Mouse (Mus musculus) A20 (cell line): Measurements from ENCODE around the gene Ppef1.
"Not testable (repeated sequence)": the region's sequence is repeated elsewhere in the genome, so short reads cannot be mapped to it uniquely, and the experiment has no call there.

Source experiments
- DNase-seq: peaks from one replicate; pipeline ENCODE4 v3.0.0-alpha.2; 2011; ENCODE audit warnings: low read depth, low spot score

Gene Ppef1

GRCm38 (mm10) chrX:160735650-160736049 lies at the start of gene Ppef1:
Ppef1 (minus strand) TSS chrX:160735765.
- no peak for DNase-seq

DNA sequence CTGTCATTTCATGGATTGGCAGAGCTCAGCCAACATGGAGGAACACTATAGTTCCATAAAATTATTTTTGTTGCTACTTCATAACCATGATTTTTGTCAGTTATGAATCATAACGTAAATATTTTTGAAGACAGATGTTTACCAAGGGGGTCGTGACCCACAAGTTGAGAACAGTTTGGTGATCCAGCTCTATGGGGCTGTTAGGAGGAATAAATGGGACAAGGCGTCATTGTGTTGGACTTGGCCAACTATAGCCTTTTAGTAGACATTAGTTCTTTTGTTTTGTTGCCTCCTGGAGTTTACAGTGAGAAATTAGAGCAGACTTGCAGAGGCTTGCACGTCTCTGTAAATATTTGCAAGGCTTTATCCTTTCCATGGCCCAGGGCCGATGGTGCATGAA lies 46.7 kb upstream of the Ppef1 start:
- DNase-seq = no peak

GRCm38 (mm10) chrX:160773033-160773432 lies 37.5 kb upstream of the Ppef1 start:
- no peak for DNase-seq

- not testable (repeated sequence) for DNase-seq
Observed at GRCm38 (mm10) chrX:160769622-160770021, 34.1 kb upstream of the Ppef1 start.

- DNase-seq = no peak
Observed at GRCm38 (mm10) chrX:160767713-160768112, 32.1 kb upstream of the Ppef1 start, which contains the start of gene Rs1. Rs1 (plus strand) TSS chrX:160768013.

- no peak for DNase-seq
Observed at GRCm38 (mm10) chrX:160766233-160766616, 30.7 kb upstream of the Ppef1 start.

DNA sequence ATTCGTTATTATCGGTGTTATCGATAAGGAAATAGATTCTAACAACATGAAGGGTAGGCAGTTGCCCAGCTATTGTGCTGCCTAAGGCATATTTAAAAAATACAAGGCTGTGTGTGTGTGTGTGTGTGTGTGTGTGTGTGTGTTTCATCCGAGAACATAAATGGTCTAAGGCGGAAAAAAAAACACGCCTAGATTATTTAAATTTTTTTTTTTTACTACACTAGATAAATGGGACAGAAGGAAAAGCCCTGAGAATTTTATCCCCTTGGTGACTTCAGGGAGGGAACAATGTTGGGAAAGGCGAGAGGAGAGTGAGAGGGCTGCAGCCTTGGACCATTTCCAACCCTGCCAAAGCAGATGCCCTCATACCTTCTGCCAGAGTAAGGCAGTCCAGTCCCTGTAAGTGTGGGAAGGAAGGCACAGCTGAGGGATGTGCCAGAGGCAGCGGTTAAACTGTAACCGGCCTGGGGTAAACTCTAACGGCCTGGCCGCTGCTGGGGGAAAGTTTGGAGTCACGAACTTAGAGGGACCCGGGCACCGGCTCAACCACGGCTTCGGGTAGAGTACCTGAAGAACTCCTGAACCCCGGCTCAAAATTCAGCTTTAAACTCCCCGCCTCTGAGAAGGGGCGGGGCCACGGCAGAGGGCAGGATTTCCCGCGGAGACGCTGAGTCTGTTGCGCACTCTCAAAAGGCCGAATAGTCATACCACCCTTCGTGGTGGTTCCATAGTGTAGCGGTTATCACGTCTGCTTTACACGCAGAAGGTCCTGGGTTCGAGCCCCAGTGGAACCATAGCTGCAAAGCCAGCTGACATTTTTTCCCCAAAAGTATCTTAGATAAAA lies 30.0 kb upstream of the Ppef1 start:
- peak; percentile 87 for DNase-seq

- DNase-seq = no peak
Observed at GRCm38 (mm10) chrX:160750808-160751207, 15.2 kb upstream of the Ppef1 start.

- no peak for DNase-seq
Observed at GRCm38 (mm10) chrX:160748653-160749052, 13.1 kb upstream of the Ppef1 start.

DNA sequence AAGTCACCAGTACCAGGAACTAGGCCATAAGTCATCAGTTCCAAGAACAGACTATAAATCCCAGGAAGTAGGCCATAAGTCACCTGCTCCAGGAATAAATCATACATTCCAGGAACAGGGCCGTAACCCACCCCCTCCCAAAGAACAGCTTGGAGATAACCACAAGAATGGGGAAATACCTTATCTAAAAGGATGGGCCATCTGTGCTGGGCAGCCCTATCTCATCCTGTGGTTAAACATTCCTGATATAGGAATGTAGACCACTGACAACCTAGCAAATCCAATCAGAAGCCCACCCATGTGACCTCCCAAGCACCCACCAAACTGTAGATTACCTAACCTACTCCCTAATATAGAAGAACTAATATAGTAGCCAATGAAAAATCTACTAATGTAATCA lies 9.8 kb upstream of the Ppef1 start:
- no peak for DNase-seq

DNA sequence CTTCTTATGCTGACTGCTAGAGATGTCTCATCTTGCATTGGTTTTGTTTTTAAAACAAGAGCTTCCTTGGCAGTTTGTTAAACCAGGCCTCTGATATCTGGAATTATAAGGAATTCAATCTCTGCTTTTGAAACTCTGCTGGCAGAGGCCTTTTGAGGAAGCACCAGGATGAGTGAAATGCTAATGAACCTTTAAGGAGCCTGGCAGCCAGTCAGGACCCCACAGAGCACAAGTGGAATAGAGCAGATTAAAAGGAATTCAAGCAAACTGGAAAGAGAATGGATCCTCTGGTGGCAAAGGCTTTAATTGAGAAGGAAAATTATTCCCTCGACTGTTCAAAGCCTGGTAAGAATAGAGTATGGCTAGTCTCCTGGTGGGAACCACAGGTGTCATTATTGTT lies 36.4 kb downstream of the Ppef1 start:
- DNase-seq = no peak

DNA sequence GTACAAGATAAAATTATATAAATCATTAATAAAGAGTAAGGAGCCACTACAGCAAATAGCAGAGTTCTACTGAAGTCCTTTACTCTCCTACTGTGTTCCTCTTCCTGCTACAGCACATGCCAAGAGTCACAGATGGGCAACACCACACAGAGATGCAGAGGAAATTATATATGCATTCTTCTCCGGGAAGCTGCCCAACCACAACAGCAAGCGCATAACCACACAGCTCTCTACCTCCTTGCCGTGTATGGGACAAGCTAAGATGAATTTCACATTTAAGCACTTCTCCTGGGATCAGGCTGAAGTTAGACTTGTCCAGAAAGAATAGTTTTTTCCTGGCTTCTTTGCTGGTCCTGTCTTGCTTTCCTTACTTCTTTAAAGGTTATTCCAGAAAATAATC lies 44.0 kb downstream of the Ppef1 start:
- no peak for DNase-seq

DNA sequence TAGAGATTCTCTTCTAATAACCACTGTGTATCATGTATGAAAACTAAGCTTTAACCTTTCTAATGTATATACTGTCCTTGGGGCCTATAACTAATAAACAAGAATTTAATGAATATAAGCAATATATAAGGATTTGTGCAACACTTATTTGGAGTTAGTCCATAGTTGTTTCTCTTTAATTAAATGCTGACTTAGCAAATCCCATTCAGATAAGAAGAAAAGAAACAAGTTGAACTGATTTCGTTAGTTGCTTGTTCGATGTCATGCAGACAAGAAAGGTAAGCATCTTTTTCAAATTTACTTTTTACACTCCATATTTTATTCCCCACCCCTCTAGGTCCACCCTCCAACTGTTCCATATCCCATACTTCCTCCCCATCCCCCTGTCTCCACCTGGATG lies 45.5 kb downstream of the Ppef1 start:
- DNase-seq = no peak

DNA sequence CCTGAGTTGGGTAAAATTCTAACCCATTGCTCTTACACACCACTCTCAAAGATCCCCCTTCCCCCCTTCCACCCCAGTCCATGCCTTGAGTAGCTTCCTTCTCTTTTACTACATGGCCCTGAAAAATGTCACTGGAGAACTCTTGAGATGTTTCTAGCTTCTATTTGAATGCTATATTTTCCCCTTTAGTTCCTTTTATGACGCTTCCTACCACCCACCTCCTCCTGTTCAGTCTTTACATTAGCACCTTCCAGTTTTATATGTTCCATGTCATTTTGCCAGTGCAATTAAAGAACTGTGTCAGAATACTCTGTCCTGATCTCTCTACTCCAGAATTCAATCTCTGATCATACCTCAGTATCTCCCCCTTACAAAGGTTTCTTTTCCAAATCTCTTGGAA lies 65.6 kb downstream of the Ppef1 start:
- no peak for DNase-seq

GRCm38 (mm10) chrX:160610882-160611644 lies 124.5 kb downstream of the Ppef1 start:
- no peak for DNase-seq

DNA sequence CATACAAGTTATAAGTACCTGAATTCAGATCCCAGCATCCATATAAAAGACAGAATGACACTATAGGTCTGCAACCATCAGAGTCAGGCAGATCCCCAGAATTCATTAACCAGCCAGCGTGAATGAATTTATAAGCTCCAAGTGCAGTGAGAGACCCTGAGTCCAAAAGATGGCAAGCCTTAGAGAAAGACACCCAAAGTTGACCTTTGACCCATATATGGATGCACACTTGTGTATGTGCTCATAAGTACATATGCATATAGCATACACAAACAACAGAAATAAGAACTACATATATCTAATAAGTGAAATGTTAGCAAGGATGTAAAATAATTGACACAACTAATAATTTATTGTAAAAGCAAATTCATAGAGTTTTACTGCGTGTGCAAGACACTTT lies 125.1 kb downstream of the Ppef1 start:
- DNase-seq = no peak

DNA sequence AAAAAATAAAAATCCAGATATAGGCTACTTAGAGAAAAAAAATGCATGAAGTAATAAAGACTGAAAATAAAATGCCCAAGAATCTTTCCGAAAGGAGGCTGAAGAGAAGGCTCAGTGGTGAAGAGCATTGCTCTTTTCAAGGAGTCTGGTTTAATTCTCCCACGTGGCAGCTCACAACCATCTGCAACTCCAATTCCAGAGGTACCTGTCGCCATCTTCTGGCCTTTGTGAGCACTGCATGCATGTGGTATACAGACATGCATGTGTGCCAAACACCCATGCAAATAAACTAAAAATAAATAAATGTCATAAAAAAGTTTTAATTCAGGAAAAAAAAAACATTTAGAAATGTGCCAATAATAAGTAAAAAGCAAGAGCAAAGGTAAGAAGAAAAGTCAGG lies 125.7 kb downstream of the Ppef1 start:
- peak; percentile 68 for DNase-seq

- no peak for DNase-seq
Observed at GRCm38 (mm10) chrX:160603981-160604541, 131.5 kb downstream of the Ppef1 start.

DNA sequence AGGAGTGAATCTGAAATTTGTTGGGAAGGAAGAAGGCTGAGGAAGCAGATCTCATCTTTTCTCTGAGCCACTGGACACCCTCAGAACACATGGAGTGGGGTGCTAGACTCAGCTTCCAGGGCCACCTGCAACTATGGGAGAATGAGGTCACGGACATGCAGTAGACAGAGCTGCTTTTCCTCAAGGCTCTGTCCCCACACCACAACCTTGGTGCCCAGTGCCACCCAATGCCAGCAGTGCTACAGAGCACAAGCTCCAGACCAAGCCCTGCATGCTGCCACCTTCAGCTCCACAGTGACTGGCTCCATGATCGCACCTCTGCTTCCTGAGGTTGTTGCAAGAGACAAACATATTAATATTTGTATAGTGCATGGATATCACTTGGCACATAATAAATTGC lies 132.2 kb downstream of the Ppef1 start:
- no peak for DNase-seq

GRCm38 (mm10) chrX:160602770-160603169 lies 132.8 kb downstream of the Ppef1 start:
- DNase-seq = no peak

DNA sequence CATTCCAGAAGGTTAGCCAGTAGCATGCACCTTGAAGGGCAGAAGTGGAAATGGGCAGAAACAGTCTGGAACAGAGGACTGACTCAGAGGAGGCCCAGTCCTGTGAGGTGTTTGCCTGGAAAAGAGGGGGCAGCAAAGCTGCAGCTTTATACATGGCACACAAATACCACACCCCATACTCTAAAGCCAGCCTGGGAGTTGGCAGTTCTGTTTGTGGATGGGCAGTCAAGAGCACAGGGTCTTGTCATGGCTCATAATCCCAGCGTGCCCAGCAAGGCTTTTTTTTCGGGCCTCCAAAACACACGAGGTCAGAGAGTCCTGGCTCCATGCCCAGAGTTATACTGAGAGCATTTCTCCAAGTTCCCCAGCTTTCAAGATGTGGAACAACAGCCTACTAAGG lies 134.5 kb downstream of the Ppef1 start:
- no peak for DNase-seq
